Mouse (Mus musculus) MEL (cell line): Measurements from ENCODE around the gene Lrrc3c. TPM values are rescaled to one million over a fixed set of nuclear protein-coding genes. Genes with fewer than 3 reads are reported as not detected.
A peak's percentile ranks its signal among the peaks of the same experiment; 100 is the strongest.
"Not testable (repeated sequence)": the region's sequence is repeated elsewhere in the genome, so short reads cannot be mapped to it uniquely, and the experiment has no call there.

Experiments
- DNase-seq: peaks from one replicate; pipeline ENCODE4 v3.0.0; 2011; ENCODE audit warnings: low read depth, low spot score
- H3K27ac ChIP-seq: 2 replicates; pipeline ENCODE4 v1.5.1; 2012; ENCODE audit warnings: low read depth, mild to moderate bottlenecking, control low read depth, low read length, moderate library complexity; ENCODE audit not compliant: control insufficient read depth
- H3K27me3 ChIP-seq, 2 experiments: fragments of 150-350 bp in 1 of 2; sonication (generic) in 1 of 2; 2 replicates each; pipeline ENCODE4 v1.6.1; 2012; ENCODE audit warnings: low read length in 2 of 2, mild to moderate bottlenecking in 2 of 2, improper control_type of control experiment in 1 of 2, moderate library complexity in 1 of 2; ENCODE audit not compliant: insufficient read depth in 2 of 2, control insufficient read depth in 1 of 2
- H3K36me3 ChIP-seq, 2 experiments: 2 replicates each; pipeline ENCODE4 v1.6.1; 2012 to 2014; ENCODE audit warnings: low read length in 2 of 2, improper control_type of control experiment in 1 of 2, inconsistent platforms in 1 of 2, mild to moderate bottlenecking in 1 of 2; ENCODE audit not compliant: insufficient read depth in 2 of 2, control insufficient read depth in 1 of 2
- H3K4me1 ChIP-seq, 2 experiments: fragments of 150-350 bp in 1 of 2; sonication (generic) in 1 of 2; 2 replicates each; pipeline ENCODE4 v1.6.1; 2012; ENCODE audit warnings: low read length in 2 of 2, improper control_type of control experiment in 1 of 2, mild to moderate bottlenecking in 1 of 2; ENCODE audit not compliant: insufficient read depth in 2 of 2, control insufficient read depth in 1 of 2
- H3K4me3 ChIP-seq, 2 experiments: fragments of 150-350 bp in 1 of 2; sonication (generic) in 1 of 2; 2 replicates each; pipeline ENCODE4 v1.5.1; 2012; ENCODE audit warnings: low read depth in 2 of 2, low read length in 2 of 2, mild to moderate bottlenecking in 2 of 2, moderate library complexity in 2 of 2, control low read depth in 1 of 2, improper control_type of control experiment in 1 of 2; ENCODE audit not compliant: control insufficient read depth in 1 of 2, insufficient read depth in 1 of 2
- H3K79me2 ChIP-seq: 2 replicates; pipeline ENCODE4 v1.6.1; 2012; ENCODE audit warnings: mild to moderate bottlenecking, low read length, moderate library complexity; ENCODE audit not compliant: control insufficient read depth, poor library complexity, insufficient read depth
- H3K9ac ChIP-seq: 2 replicates; pipeline ENCODE4 v1.6.1; 2012; ENCODE audit warnings: low read depth, mild to moderate bottlenecking, control low read depth, low read length, moderate library complexity; ENCODE audit not compliant: control insufficient read depth, poor library complexity, severe bottlenecking
- H3K9me3 ChIP-seq: fragments of 150-350 bp; sonication (generic); replicated peaks from 2 replicates; pipeline ENCODE4 v1.6.1; 2012; ENCODE audit warnings: mild to moderate bottlenecking, low read length, improper control_type of control experiment, moderate library complexity; ENCODE audit not compliant: insufficient read depth
- CTCF ChIP-seq, 3 experiments: IDR thresholded peaks in 2 of 3; conservative IDR thresholded peaks in 1 of 3; 2 replicates each; pipeline ENCODE4 v1.5.1; 2011 to 2012; ENCODE audit warnings: low read length in 3 of 3, low read depth in 2 of 3, mild to moderate bottlenecking in 2 of 3, improper control_type of control experiment in 1 of 3, inconsistent platforms in 1 of 3, mixed read lengths in 1 of 3, moderate library complexity in 1 of 3; ENCODE audit not compliant: control insufficient read depth in 1 of 3, insufficient read depth in 1 of 3, poor library complexity in 1 of 3, severe bottlenecking in 1 of 3
- ELF1 ChIP-seq: IDR thresholded peaks from 2 replicates; pipeline ENCODE4 v1.6.1; 2014; ENCODE audit warnings: low read depth, mild to moderate bottlenecking, inconsistent platforms, low read length, improper control_type of control experiment, moderate library complexity
- EP300 ChIP-seq, 2 experiments: IDR thresholded peaks; 2 replicates each; pipeline ENCODE4 v1.6.1; 2011; ENCODE audit warnings: improper control_type of control experiment in 2 of 2, low read length in 2 of 2, low read depth in 1 of 2, mild to moderate bottlenecking in 1 of 2
- ETS1 ChIP-seq: IDR thresholded peaks from 2 replicates; pipeline ENCODE4 v1.6.1; 2012; ENCODE audit warnings: low read depth, mild to moderate bottlenecking, inconsistent platforms, low read length, improper control_type of control experiment, moderate library complexity
- GATA1 ChIP-seq: IDR thresholded peaks from 2 replicates; pipeline ENCODE4 v1.6.1; 2011; ENCODE audit warnings: low read depth, low read length, improper control_type of control experiment
- HCFC1 ChIP-seq: IDR thresholded peaks from 2 replicates; pipeline ENCODE4 v1.6.1; 2012; ENCODE audit warnings: low read depth, mild to moderate bottlenecking, inconsistent platforms, low read length, improper control_type of control experiment, moderate library complexity
- JUND ChIP-seq: IDR thresholded peaks from 2 replicates; pipeline ENCODE4 v1.6.1; 2011; ENCODE audit warnings: low read depth, mild to moderate bottlenecking, improper control_type of control experiment, low read length
- NRF1 ChIP-seq: IDR thresholded peaks from 2 replicates; pipeline ENCODE4 v1.6.1; 2014; ENCODE audit warnings: low read depth, mild to moderate bottlenecking, inconsistent platforms, low read length, improper control_type of control experiment, moderate library complexity; ENCODE audit not compliant: poor library complexity, insufficient read depth, severe bottlenecking
- RAD21 ChIP-seq: IDR thresholded peaks from 2 replicates; pipeline ENCODE4 v1.6.1; 2011; ENCODE audit warnings: mild to moderate bottlenecking, low read depth, low read length, improper control_type of control experiment
- SMC3 ChIP-seq: IDR thresholded peaks from 2 replicates; pipeline ENCODE4 v1.6.1; 2011; ENCODE audit warnings: low read depth, low read length, improper control_type of control experiment
- TAL1 ChIP-seq: IDR thresholded peaks from 2 replicates; pipeline ENCODE4 v1.6.1; 2012; ENCODE audit warnings: mild to moderate bottlenecking, inconsistent platforms, low read length, moderate library complexity, mixed read lengths
- ZC3H11A ChIP-seq: IDR thresholded peaks from 2 replicates; pipeline ENCODE4 v1.6.1; 2012; ENCODE audit warnings: low read depth, mild to moderate bottlenecking, inconsistent platforms, low read length, improper control_type of control experiment
- ZKSCAN1 ChIP-seq: IDR thresholded peaks from 2 replicates; pipeline ENCODE4 v1.6.1; 2012; ENCODE audit warnings: low read depth, mild to moderate bottlenecking, inconsistent platforms, low read length, improper control_type of control experiment, moderate library complexity
- ZNF384 ChIP-seq: IDR thresholded peaks from 2 replicates; pipeline ENCODE4 v1.6.1; 2012; ENCODE audit warnings: low read depth, mild to moderate bottlenecking, inconsistent platforms, low read length, improper control_type of control experiment
- polyA plus RNA-seq, 2 experiments: library from polyadenylated mRNA; stranded (reverse) in 1 of 2; unstranded in 1 of 2; fragments of >175 nt in 1 of 2; fragments of >200 nt in 1 of 2; gene quantifications; 2 replicates each; pipeline versions ENCODE4 v1.2.1 to v1.2.4; 2012; ENCODE audit warnings: low replicate concordance in 2 of 2, low read depth in 1 of 2; ENCODE audit not compliant: insufficient read length in 2 of 2, insufficient read depth in 1 of 2, missing spikeins in 1 of 2
- total RNA-seq: library from RNA; depleted of rRNA; stranded (reverse); fragments of 300-350 nt; gene quantifications from 2 replicates; pipeline ENCODE4 v1.2.3, GENCODE M21; 2012

Lrrc3c gene
- total and polyA plus RNA-seq, 3 experiments = not detected

DNA sequence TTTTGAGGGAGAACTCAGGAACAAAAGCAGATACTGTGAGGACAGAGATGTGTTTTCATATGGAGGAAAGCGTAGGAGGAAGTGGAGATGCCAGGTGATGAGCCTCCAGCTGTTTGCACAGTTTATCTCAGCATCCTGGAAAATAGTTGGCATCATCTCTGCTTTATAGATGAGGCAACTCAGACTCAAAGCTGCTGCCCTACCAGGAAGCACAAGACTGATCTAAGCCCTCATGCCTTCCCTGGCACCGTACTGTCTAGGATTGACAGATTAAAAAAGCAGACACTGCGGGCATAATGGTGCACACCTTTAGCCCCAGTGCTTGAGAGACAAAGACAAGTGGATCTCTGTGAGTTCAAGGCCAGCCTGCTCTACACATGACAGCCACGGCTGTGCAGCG lies 32.6 kb downstream of the Lrrc3c start:
- H3K79me2 ChIP-seq = no peaks in the 10 kb centered on the region
- H3K4me3 ChIP-seq = no peak overlapping the region
- H3K36me3 ChIP-seq = no peaks in the 10 kb centered on the region
- TF ChIP-seq NRF1 = no peak
- peak; percentile 19; the same call in 1 of the 2 replicates for TF ChIP-seq ETS1
- no peak for TF ChIP-seq RAD21
- no peak for TF ChIP-seq ELF1
- no peak for TF ChIP-seq ZKSCAN1
- TF ChIP-seq ZC3H11A = no peak
- H3K27ac ChIP-seq = no peak overlapping the region
- peaks cover 1 to 10% of the 10 kb centered on the region in 2 experiments; a peak in 3 of 4 replicates for H3K27me3 ChIP-seq
- no peak overlapping the region for H3K9ac ChIP-seq
- H3K4me1 ChIP-seq = no peaks in the 10 kb centered on the region
- no peak for DNase-seq
- H3K9me3 ChIP-seq = no peaks in the 10 kb centered on the region

DNA sequence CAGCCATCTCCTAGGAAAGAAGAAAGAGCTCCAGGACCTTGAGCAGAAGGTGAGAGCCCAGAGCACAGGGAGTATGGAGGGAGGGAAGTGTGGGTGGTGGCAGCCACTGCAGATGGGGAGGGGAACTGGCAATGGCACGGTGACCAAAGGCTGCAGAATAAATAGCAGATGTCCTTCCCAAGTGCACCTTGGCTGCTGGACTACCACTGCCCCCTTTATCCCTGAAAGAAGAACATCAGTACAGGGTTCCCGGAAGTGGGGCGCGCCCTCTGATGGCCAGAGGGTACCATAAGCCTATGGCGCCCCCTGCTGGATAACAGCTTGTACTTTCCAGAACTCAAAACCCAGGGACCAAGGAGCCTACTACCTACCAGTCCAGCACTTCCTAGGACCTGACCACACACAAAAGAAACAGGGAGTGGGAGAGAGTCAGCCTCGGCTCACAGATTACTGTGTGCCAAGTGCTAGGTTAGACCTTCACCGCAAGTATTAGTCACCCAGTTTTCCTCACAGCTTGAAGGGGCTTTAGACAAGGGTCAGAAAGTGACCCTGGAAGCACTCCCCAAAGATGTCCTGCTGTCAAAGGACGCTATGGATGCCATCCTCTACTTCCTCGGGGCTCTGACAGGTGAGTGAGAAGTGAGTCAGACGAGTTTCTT lies 37.4 kb downstream of the Lrrc3c start:
- not testable (repeated sequence) for H3K9me3 ChIP-seq, H3K36me3 ChIP-seq, H3K4me3 ChIP-seq, H3K9ac ChIP-seq, H3K27me3 ChIP-seq, H3K27ac ChIP-seq, H3K79me2 ChIP-seq
- peak; percentile 68 for DNase-seq
- TF ChIP-seq RAD21 = peak; percentile 49
- TF ChIP-seq ELF1 = peak; percentile 82
- TF ChIP-seq HCFC1 = 0 out of 2 replicates have a peak, but pooled peaks have one; percentile 25
- peak; percentile 38 to 69 (median 66) for TF ChIP-seq CTCF (IDR thresholded peaks at IDR 0.05 in 2 of 3, conservative IDR thresholded peaks at IDR 0.05 in 1 of 3; ENCODE audit: control insufficient read depth in 1 of 3, insufficient read depth in 1 of 3, low read depth in 2 of 3, low read length in 3 of 3, poor library complexity in 1 of 3, severe bottlenecking in 1 of 3)
- TF ChIP-seq SMC3 = peak; percentile 49
- TF ChIP-seq ZC3H11A = peak; percentile 35; the same call in 1 of the 2 replicates
- peaks cover 5 to 11% of the 10 kb centered on the region in 2 experiments; a peak in 3 of 4 replicates for H3K4me1 ChIP-seq

DNA sequence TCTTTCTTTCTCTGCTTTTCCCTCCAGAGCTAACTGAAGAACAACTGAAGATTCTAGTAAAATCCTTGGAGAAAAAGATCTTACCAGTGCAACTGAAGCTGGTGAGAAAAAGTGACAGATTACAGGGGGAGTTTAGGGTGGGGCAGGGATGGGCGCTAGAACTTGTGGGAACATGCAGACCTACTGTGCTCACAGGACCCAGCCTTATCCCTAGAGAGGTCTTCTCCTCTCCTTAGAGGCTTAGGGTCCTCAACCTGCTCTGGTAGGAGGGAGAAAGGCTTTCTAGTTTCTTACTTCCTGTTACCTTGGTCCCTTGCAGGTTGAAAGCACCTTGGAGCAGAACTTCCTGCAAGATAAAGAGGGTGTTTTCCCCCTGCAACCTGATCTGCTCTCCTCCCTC lies 39.4 kb downstream of the Lrrc3c start:
- Histone ChIP-seq H3K4me1 (peaks cover 5 to 11% of the 10 kb centered on the region in 2 experiments; a peak in 3 of 4 replicates), H3K27ac (no peak overlapping the region), H3K27me3 (peaks cover 3 to 5% of the 10 kb centered on the region in 2 experiments), H3K9me3 (no peaks in the 10 kb centered on the region), H3K4me3 (no peak overlapping the region), H3K79me2 (no peaks in the 10 kb centered on the region), H3K36me3 (peaks cover 0 to 6% of the 10 kb centered on the region in 2 experiments; a peak in 2 of 4 replicates), H3K9ac (no peak overlapping the region)
- peak; percentile 37 for DNase-seq
- TF ChIP-seq JUND (no peak), EP300 (IDR thresholded peaks at IDR 0.05; ENCODE audit: low read depth in 1 of 2, low read length in 2 of 2) (peak in 1 of 2 experiments; percentile 44; a peak in 2 of 4 replicates), ZNF384 (no peak), GATA1 (peak; percentile 37; the same call in 1 of the 2 replicates), TAL1 (0 out of 2 replicates have a peak, but pooled peaks have one; percentile 4), ZKSCAN1 (peak; percentile 94)
